Comparison of ENCODE assay signal across 16 mouse cellular contexts in the genomic region with DNA sequence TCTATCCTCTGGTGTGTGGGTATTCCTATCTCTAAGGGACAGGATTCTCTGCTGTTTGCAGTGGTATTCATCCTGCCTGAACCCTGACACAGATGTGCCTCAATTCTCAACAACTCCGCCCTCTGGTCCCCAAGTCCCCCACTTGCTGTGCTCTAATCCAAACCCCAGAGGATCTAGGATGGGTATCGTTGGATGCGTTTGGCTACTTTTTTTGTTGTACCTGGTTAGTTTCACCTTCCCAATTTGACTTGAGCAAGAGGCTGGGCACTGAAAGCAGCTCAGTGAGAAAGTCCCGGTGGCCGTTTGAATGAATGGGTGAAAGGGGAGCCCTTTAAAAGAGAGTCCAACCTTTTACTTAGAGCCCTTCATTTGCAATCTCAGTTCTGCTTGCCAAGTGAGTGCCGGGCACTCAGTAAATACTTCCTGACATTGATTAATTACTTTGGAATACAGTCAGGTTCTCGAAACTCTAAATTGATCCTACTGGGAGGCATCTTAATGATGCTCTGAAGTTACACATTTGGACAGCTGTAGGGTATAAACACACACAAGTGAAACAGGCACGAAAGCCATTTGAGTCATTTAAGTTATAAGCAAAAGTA. TPM values are rescaled to one million over a fixed set of nuclear protein-coding genes. Genes with fewer than 3 reads are reported as not detected.
DNase-seq lines count a peak whose midpoint lies in the region; ATAC-seq lines count a peak whose summit lies in the region.
"Had no signal": no experiment of that assay in that cellular context is flagged by ENCODE, and none has a peak within 500 bp of the region (broad histone marks: within the 10 kb centered on the region; RNA-seq: fewer than 3 reads in every experiment).

No protein-coding gene starts in this region.

- peak overlapping the region; percentile 84 for H3K27ac ChIP-seq in hindbrain, embryonic 13.5 days
- H3K27ac ChIP-seq in midbrain, embryonic 11.5 days (ENCODE audit: low read depth, low read length) = no peak overlapping the region
- H3K27ac ChIP-seq in heart, embryonic 10.5 days = no peak overlapping the region
- H3K27ac ChIP-seq: embryonic facial prominence, embryonic 12.5 days; lung, embryonic 15.5 days had no signal

- peak; percentile 6 for DNase-seq in embryo, embryonic 10.5 days (ENCODE audit: low spot score)
- no peak for DNase-seq in embryo, embryonic 11 days
- peak; percentile 28 for DNase-seq in 3T3-L1 (ENCODE audit: low read depth, low spot score)
- DNase-seq in midbrain, embryonic 11.5 days (ENCODE audit: low spot score, missing footprints) = peak; percentile 72
- no peak for DNase-seq in heart, embryonic 10.5 days (ENCODE audit: low spot score)
- no peak for DNase-seq in kidney, adult 11 months
- DNase-seq: adrenal gland, adult 8-10 months; cerebellum, postnatal 10 days; heart, postnatal 10 days; kidney, postnatal 4 days; thymus, adult 18-20 months had no signal

- H3K9ac ChIP-seq in hindbrain, embryonic 13.5 days = no peak overlapping the region
- no peak overlapping the region for H3K9ac ChIP-seq in midbrain, embryonic 11.5 days (ENCODE audit: low read length)
- H3K9ac ChIP-seq: embryonic facial prominence, embryonic 12.5 days; lung, embryonic 15.5 days had no signal

- 0 out of 2 replicates have a peak, but pooled peaks have one; percentile 54 for ATAC-seq in hindbrain, embryonic 13.5 days (ENCODE audit: low FRiP score)
- ATAC-seq in midbrain, embryonic 11.5 days (ENCODE audit: low FRiP score) = no peak
- ATAC-seq in megakaryocyte-erythroid progenitor cell, adult 5-6 weeks (replicated peaks; ENCODE audit: low FRiP score, low TSS enrichment, poor library complexity, severe bottlenecking) = no peak

- peaks cover 34% of the 10 kb centered on the region for H3K4me1 ChIP-seq in hindbrain, embryonic 13.5 days (replicated peaks)
- peaks cover 26% of the 10 kb centered on the region for H3K4me1 ChIP-seq in midbrain, embryonic 11.5 days (ENCODE audit: control insufficient read depth, insufficient read depth, low read length)
- H3K4me1 ChIP-seq in heart, embryonic 10.5 days = peaks cover 15% of the 10 kb centered on the region

- H3K9me3 ChIP-seq in hindbrain, embryonic 13.5 days = no peaks in the 10 kb centered on the region
- H3K9me3 ChIP-seq in midbrain, embryonic 11.5 days (ENCODE audit: control insufficient read depth, low read length) = no peaks in the 10 kb centered on the region
- no peaks in the 10 kb centered on the region for H3K9me3 ChIP-seq in heart, embryonic 10.5 days
- H3K9me3 ChIP-seq: embryonic facial prominence, embryonic 12.5 days; lung, embryonic 15.5 days had no signal

- WGBS in hindbrain, embryonic 13.5 days = 30% methylated on average over 8 of the region's 8 CpGs
- WGBS in midbrain, embryonic 11.5 days = 59% methylated on average over 8 of the region's 8 CpGs
- 68% methylated on average over 8 of the region's 8 CpGs for WGBS in heart, embryonic 10.5 days

- no peaks in the 10 kb centered on the region for H3K27me3 ChIP-seq in hindbrain, embryonic 13.5 days
- no peaks in the 10 kb centered on the region for H3K27me3 ChIP-seq in midbrain, embryonic 11.5 days (ENCODE audit: control insufficient read depth, insufficient read depth, low read length)
- H3K27me3 ChIP-seq in heart, embryonic 10.5 days (ENCODE audit: insufficient read depth, poor library complexity, severe bottlenecking) = no peaks in the 10 kb centered on the region
- H3K27me3 ChIP-seq: embryonic facial prominence, embryonic 12.5 days; lung, embryonic 15.5 days had no signal

- H3K36me3 ChIP-seq in hindbrain, embryonic 13.5 days = no peaks in the 10 kb centered on the region
- H3K36me3 ChIP-seq in midbrain, embryonic 11.5 days (ENCODE audit: control insufficient read depth, insufficient read depth, low read length) = no peaks in the 10 kb centered on the region
- H3K36me3 ChIP-seq in heart, embryonic 10.5 days = no peaks in the 10 kb centered on the region
- H3K36me3 ChIP-seq: embryonic facial prominence, embryonic 12.5 days; lung, embryonic 15.5 days had no signal

- no peak overlapping the region for H3K4me3 ChIP-seq in hindbrain, embryonic 13.5 days
- H3K4me3 ChIP-seq in midbrain, embryonic 11.5 days (ENCODE audit: low read depth, low read length) = no peak overlapping the region
- no peak overlapping the region for H3K4me3 ChIP-seq in heart, embryonic 10.5 days
- H3K4me3 ChIP-seq: embryonic facial prominence, embryonic 12.5 days; heart, adult 2 months; lung, embryonic 15.5 days had no signal

- peak overlapping the region; percentile 19; the same call in 1 of the 2 replicates for H3K4me2 ChIP-seq in hindbrain, embryonic 13.5 days
- H3K4me2 ChIP-seq in midbrain, embryonic 11.5 days = no peak overlapping the region
- H3K4me2 ChIP-seq: embryonic facial prominence, embryonic 12.5 days; lung, embryonic 15.5 days had no signal

RNA-seq across cellular contexts. Expression of a gene that starts 32.1 kb away (rescaled TPM):
- 37.6 and 38.4 TPM in 2 replicates for polyA plus RNA-seq in hindbrain, embryonic 13.5 days (2015; fragmentation: Nextera tagmentation; extraction: Ambion mirVana)
- polyA plus RNA-seq in midbrain, embryonic 11.5 days (2014; fragmentation: Nextera tagmentation; extraction: Ambion mirVana) = 29.5 and 37.1 TPM in 2 replicates
- total RNA-seq in megakaryocyte-erythroid progenitor cell, adult 5-6 weeks (2014; fragmentation: Nextera tagmentation) = 45.9 and 52.1 TPM in 2 replicates
- total RNA-seq in megakaryocyte-erythroid progenitor cell, adult 5-6 weeks (2017) = 81.6 and 90.4 TPM in 2 replicates
- polyA plus RNA-seq in heart, embryonic 10.5 days (2016; fragmentation: Nextera tagmentation; extraction: Ambion mirVana) = 21.1 and 21.3 TPM in 2 replicates

RNA-seq across cellular contexts. Expression of a gene that starts 52.9 kb away (rescaled TPM):
- 4.0 and 5.4 TPM in 2 replicates for polyA plus RNA-seq in hindbrain, embryonic 13.5 days (2015; fragmentation: Nextera tagmentation; extraction: Ambion mirVana)
- polyA plus RNA-seq in midbrain, embryonic 11.5 days (2014; fragmentation: Nextera tagmentation; extraction: Ambion mirVana) = 1.5 and 1.7 TPM in 2 replicates
- 1.8 TPM in 1 of 2 replicates, not detected in the other for total RNA-seq in megakaryocyte-erythroid progenitor cell, adult 5-6 weeks (2014; fragmentation: Nextera tagmentation)
- 0.50 and 0.80 TPM in 2 replicates for total RNA-seq in megakaryocyte-erythroid progenitor cell, adult 5-6 weeks (2017)
- polyA plus RNA-seq in heart, embryonic 10.5 days (2016; fragmentation: Nextera tagmentation; extraction: Ambion mirVana) = 1.5 and 2.4 TPM in 2 replicates

RNA-seq across cellular contexts. Expression of a gene that starts 58.5 kb away (rescaled TPM):
- polyA plus RNA-seq in hindbrain, embryonic 13.5 days (2015; fragmentation: Nextera tagmentation; extraction: Ambion mirVana) = 291 and 315 TPM in 2 replicates
- polyA plus RNA-seq in midbrain, embryonic 11.5 days (2014; fragmentation: Nextera tagmentation; extraction: Ambion mirVana) = 612 and 702 TPM in 2 replicates
- total RNA-seq in megakaryocyte-erythroid progenitor cell, adult 5-6 weeks (2014; fragmentation: Nextera tagmentation) = 858 and 1,123 TPM in 2 replicates
- 286 and 317 TPM in 2 replicates for total RNA-seq in megakaryocyte-erythroid progenitor cell, adult 5-6 weeks (2017)
- 626 and 705 TPM in 2 replicates for polyA plus RNA-seq in heart, embryonic 10.5 days (2016; fragmentation: Nextera tagmentation; extraction: Ambion mirVana)

Comparison
In these comparisons a context has a peak if more than half of its experiments do, and no peak if none do; other contexts are left out.
1. DNase-seq: peak in embryo, embryonic 10.5 days (single experiment), 3T3-L1 (single experiment) and midbrain, embryonic 11.5 days (single experiment); none in embryo, embryonic 11 days (single experiment), heart, embryonic 10.5 days (single experiment) and kidney, adult 11 months (single experiment).